Mouse (Mus musculus) heart, embryonic 13.5 days (tissue): ENCODE data around the gene Unc13a. TPM values are rescaled to one million over a fixed set of nuclear protein-coding genes. Genes with fewer than 3 reads are reported as not detected.

Experiments used
- ATAC-seq: fragments of 200-750 bp; cut with Nextera tagmentation; 2 replicates; pipeline ENCODE4 v1.8.0; 2017; ENCODE audit warnings: moderate TSS enrichment; ENCODE audit not compliant: insufficient number of reproducible peaks, low FRiP score, low TSS enrichment; ENCODE audit errors: extremely low read depth
- H3K27ac ChIP-seq: fragments of 300-500 bp; sonication (generic); replicated peaks from 2 replicates; pipeline ENCODE4 v1.5.1; 2015; ENCODE audit warnings: moderate library complexity, mild to moderate bottlenecking, inconsistent platforms
- H3K27me3 ChIP-seq: fragments of 300-500 bp; sonication (generic); replicated peaks from 2 replicates; pipeline ENCODE4 v1.6.1; 2015; ENCODE audit warnings: mild to moderate bottlenecking, inconsistent platforms
- H3K36me3 ChIP-seq: fragments of 300-500 bp; sonication (generic); 2 replicates; pipeline ENCODE4 v1.6.1; 2015; ENCODE audit warnings: mild to moderate bottlenecking, inconsistent platforms
- H3K4me1 ChIP-seq: fragments of 300-500 bp; sonication (generic); 2 replicates; pipeline ENCODE4 v1.6.1; 2015; ENCODE audit warnings: inconsistent platforms
- H3K4me2 ChIP-seq: fragments of 300-500 bp; sonication (generic); 2 replicates; pipeline ENCODE4 v1.6.1; 2015; ENCODE audit warnings: inconsistent platforms, mild to moderate bottlenecking, moderate library complexity
- H3K4me3 ChIP-seq: fragments of 300-500 bp; sonication (generic); 2 replicates; pipeline ENCODE4 v1.5.1; 2015; ENCODE audit warnings: moderate library complexity, mild to moderate bottlenecking, inconsistent platforms
- H3K9ac ChIP-seq: fragments of 300-500 bp; sonication (generic); 2 replicates; pipeline ENCODE4 v1.6.1; 2015; ENCODE audit warnings: inconsistent platforms, mild to moderate bottlenecking, moderate library complexity
- H3K9me3 ChIP-seq: fragments of 300-500 bp; sonication (generic); 2 replicates; pipeline ENCODE4 v1.6.1; 2016; ENCODE audit warnings: inconsistent platforms
- WGBS: fragments of 180-500 bp; shearing (Covaris S2); methylation state at CpG from one replicate; pipeline ENCODE4 v1.1.7; 2015; ENCODE audit warnings: mixed read lengths; 5-methylcytosine and 5-hydroxymethylcytosine counted together
- polyA plus RNA-seq: library from polyadenylated mRNA; unstranded; fragments of >200 nt; fragmentation: Nextera tagmentation; extraction: Ambion mirVana; gene quantifications from 2 replicates; pipeline ENCODE4 v1.2.1, GENCODE M21; 2015

Unc13a gene
- polyA plus RNA-seq, 1 experiment from 2014 or later, result 0.40 TPM

DNA sequence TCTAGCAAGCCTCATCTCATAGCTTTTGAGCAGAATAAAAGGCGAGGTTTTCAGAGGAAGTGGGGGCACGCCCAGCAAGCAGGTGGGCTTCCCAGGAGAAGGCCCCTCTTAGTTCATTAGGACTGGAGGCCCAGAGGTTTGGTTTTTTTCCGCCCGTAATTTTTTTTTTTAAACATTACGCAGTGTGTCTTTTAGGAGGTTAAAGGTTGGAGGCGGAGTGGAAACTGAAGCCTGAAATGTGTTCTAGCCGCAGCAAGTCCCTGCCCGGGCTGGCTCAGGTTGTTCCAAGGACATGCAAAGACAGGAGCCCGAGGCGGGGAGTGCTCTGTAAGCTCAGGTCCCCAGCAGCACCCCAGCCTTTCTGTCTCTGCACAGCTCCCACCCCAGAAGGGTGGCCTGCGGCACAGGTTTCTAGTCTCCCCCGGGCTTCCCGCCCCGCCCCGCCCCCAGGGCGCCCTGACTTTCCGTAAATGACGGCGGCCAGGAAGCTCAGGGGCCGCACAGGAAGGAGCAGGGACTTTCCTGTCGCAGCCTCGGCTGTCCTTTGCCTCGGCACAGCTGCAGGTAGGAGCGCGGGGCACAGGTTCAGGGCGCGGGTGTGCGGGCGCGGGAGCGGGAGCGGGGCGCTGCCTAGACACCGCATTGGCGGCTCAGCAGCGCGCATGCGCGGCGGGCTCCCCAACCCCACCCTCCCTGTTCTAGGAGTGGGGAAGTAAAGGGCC lies 4.6 kb upstream of the Unc13a start, which contains the start of gene Jak3:
TSS of gene Jak3 (plus strand) at position 277 of the 722 bp plus-strand sequence.
- peaks cover 39% of the 10 kb centered on the region for H3K27me3 ChIP-seq
- peak within 1 kb of the TSS; percentile 86 for H3K4me3 ChIP-seq
- H3K9me3 ChIP-seq, result no peaks in the 10 kb centered on the region
- 3% methylated on average over 40 of the region's 40 CpGs for WGBS
- H3K36me3 ChIP-seq, result peaks cover 5% of the 10 kb centered on the region; the same call in 1 of the 2 replicates
- H3K9ac ChIP-seq, result peak within 1 kb of the TSS; percentile 93
- peak within 1 kb of the TSS; percentile 76 for H3K27ac ChIP-seq
- H3K4me2 ChIP-seq, result peak within 1 kb of the TSS; percentile 87
- peak; percentile 32; the same call in 1 of the 2 replicates for ATAC-seq
- peaks cover 46% of the 10 kb centered on the region for H3K4me1 ChIP-seq

DNA sequence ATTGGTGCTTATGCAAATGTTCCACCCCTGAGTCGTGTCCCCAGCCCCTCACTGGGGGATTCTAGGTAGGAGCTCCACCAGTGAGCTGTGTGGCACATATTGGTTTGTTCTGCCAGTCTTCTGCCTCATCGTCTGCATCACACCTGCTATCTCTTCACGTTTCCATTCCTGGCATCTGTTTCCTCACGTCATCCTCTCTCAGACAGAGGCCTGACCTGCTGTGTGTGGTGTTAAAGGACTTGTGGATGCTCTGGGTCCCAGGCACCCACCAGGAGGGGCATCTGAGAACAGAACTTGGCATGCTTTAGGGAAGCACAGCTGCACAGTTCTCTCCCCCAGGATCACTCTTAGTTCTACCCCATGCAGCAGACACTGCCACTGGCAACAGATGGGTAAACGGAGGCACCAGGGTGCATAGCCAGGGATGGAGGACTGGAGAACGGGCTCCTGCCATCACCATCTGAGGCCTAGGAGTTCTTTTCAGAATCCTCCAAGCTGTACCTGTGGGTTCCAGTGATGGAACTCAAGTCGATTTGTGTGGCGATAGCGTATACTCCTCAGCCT lies 4.0 kb upstream of the Unc13a start:
- Histone ChIP-seq H3K27ac (no peak overlapping the region), H3K9ac (peak overlapping the region; percentile 93), H3K27me3 (peaks cover 33% of the 10 kb centered on the region)

DNA sequence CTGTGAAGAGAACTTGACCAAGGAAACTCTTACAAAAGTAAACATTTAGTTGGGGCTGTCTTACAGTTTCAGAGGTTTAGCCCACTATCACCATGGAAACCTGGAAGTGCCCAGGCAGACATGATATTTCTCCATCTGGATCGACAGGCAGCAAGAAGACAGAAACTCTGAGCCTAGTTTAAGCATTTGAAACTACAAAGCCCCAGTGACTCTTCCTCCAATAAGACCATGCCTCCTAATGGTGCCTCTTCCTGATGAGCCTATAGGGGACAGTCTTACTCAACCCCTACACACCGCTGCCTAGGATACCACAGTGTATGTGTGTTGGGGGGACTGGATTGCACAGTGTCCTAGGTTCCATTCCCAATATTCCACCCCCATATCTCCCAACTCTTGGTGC lies 2.5 kb upstream of the Unc13a start:
- Histone ChIP-seq H3K9me3 (no peaks in the 10 kb centered on the region), H3K9ac (no peak overlapping the region), H3K4me3 (no peak overlapping the region), H3K36me3 (no peaks in the 10 kb centered on the region), H3K4me1 (peaks cover 45% of the 10 kb centered on the region), H3K27me3 (peaks cover 24% of the 10 kb centered on the region), H3K27ac (no peak overlapping the region), H3K4me2 (no peak overlapping the region)
- 61% methylated on average over 2 of the region's 2 CpGs for WGBS
- ATAC-seq, result no peak

More for the DNA sequence above, 4.0 kb upstream of the Unc13a start:
- Histone ChIP-seq H3K4me3 (peak overlapping the region; percentile 86), H3K36me3 (0 out of 2 replicates have a peak, but pooled peaks cover under 1% of the 10 kb centered on the region), H3K4me2 (peak overlapping the region; percentile 87), H3K9me3 (no peaks in the 10 kb centered on the region), H3K4me1 (peaks cover 49% of the 10 kb centered on the region)
- ATAC-seq, result no peak
- WGBS, result 34% methylated on average over 9 of the region's 9 CpGs

DNA sequence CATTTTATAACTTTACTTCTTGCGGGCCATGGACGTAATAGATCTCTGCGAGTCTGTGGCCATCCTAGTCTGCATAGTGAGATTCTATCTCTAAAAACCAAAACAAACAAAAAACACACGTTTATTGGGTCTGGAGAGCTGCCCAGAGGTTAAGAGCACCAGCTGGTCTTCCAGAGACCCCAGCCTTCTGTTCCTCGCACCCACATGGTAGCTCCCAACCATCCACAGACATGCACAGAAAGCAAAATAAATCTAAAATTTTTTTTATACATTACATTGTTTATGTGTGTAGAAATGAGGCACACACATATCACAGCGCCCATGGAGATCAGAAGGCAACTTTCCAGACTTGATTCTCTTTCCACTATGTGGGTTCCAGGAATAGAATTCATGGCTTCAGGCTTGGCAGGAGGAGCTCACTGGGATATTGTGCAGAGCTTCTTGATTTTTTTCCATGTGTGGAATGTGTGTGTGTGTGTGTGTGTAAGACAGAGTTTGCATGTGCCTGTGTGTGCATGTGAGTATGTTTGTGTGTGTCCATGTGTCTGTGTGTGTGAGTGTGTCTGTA lies 695 bp upstream of the Unc13a start:
- Histone ChIP-seq H3K36me3 (no peaks in the 10 kb centered on the region), H3K9ac (peak overlapping the region; percentile 73), H3K27me3 (peaks cover 5% of the 10 kb centered on the region), H3K27ac (no peak overlapping the region), H3K9me3 (no peaks in the 10 kb centered on the region), H3K4me3 (peak overlapping the region; percentile 53), H3K4me1 (peaks cover 56% of the 10 kb centered on the region), H3K4me2 (peak overlapping the region; percentile 82)
- WGBS, result 61% methylated on average over 6 of the region's 6 CpGs
- no peak for ATAC-seq

DNA sequence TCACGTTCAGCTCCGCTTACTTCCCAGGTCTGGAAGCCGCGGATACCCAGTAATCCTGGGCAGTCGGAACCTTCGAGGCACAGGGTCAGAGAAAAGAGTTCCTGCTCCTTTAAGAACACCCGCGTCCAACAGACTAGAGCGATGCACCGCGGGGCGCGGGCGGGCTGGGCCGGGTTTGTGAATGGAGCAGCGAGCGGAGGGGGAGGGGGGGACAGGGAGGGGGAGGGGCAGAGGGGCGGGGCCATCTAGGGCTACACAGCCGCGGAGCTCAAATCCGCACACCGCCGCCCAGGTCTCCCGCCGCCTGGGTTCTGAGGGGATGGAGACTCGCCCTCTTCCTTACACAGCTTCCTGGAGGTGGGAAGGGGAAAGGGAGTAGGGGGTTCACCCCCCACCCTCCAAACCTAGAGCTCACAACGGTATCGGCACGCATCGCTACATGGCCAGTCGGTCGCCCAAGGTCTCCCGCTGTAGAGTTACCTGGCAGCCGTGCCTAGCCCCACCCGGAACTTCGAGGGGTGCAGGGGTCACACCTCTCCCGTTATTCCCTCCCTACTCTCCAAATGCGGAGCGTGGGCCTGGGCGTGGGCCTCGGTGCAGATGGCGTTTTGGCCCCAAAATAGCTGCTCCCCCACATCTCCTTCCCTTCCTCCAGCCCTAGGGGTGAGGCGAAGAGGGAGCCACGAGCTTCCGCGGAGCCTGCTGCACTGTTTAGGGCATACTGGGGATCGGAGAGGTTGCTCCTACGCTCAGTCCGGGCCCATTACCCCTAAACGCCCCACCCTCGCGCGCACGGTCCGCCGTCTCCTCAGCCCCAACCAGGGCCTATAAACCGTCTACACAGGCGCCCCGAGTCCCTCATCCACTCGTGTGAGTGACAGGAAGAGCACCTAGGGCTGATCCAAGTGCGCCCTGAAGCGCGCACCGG lies 672 bp downstream of the Unc13a start:
- Histone ChIP-seq H3K4me3 (peak overlapping the region; percentile 53), H3K9me3 (no peaks in the 10 kb centered on the region), H3K9ac (peak overlapping the region; percentile 69), H3K4me2 (peak overlapping the region; percentile 82), H3K27ac (no peak overlapping the region), H3K4me1 (peaks cover 61% of the 10 kb centered on the region), H3K36me3 (no peaks in the 10 kb centered on the region), H3K27me3 (peaks cover 12% of the 10 kb centered on the region)
- 1% methylated on average over 54 of the region's 64 CpGs for WGBS
- ATAC-seq, result peak; percentile 19; the same call in 1 of the 2 replicates

DNA sequence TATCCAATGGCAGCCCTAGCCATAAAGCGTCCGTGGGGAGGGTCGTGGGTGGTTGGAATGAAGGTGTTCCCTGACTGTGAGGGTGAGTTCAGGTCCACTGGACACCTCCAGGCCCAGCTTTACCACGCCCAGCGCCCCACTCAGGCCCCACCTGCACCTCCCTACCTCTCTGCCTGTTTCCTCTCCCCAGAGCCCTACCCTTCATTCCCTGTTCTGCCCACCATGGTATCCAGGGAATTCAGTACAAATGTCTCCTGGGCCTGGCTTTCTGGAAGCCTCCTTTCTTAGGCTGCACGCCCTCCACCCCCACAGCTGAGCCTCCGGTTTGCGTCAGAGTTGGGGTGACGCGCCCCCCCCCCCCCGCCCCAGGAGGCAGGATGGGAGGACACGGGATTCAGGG lies 1.4 kb downstream of the Unc13a start:
- H3K27ac ChIP-seq, result no peak overlapping the region
- ATAC-seq, result no peak
- WGBS, result 23% methylated on average over 9 of the region's 12 CpGs
- H3K9ac ChIP-seq, result peak overlapping the region; percentile 69
- H3K4me2 ChIP-seq, result peak overlapping the region; percentile 82
- peak overlapping the region; percentile 53 for H3K4me3 ChIP-seq
- H3K27me3 ChIP-seq, result peaks cover 12% of the 10 kb centered on the region
- peaks cover 65% of the 10 kb centered on the region for H3K4me1 ChIP-seq
- no peaks in the 10 kb centered on the region for H3K36me3 ChIP-seq
- H3K9me3 ChIP-seq, result no peaks in the 10 kb centered on the region

DNA sequence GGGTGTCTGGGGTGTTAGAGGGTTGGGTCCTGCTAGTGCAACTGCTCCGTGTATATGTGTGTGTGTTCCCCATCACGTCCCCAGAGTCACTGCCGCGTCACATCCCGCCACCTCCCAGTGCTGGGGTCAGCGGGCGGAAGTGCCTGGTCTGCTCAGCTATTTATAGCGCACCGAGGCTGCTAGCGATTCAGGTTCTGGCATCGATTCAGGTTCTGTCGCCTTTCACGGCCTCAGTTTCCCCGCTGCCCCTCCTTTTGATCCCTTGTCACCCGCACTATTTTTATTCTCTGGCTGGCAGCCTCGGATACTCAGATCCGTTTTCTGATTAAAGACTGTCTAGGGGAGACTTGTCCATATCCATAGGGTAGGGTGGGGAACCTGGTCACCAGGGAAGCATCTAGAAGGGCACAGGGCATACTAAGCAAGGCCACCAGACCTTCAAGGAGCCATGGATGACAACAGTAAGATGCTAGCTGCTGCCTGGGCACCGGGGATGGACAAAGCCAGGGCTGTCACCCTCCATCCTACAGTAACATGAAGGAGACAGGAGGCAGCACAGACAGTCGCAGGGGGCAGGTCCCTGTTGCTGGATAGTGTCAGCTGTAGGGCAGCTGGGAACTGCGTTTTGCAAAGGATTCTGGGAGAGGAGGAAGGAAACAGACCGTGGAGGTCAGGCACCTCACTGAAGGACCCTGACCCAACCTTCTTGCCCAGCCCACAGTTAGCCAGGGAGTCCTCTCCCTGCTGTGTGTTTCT lies 3.2 kb downstream of the Unc13a start:
- peak; percentile 29; the same call in 1 of the 2 replicates for ATAC-seq
- peaks cover 68% of the 10 kb centered on the region for H3K4me1 ChIP-seq
- H3K36me3 ChIP-seq, result no peaks in the 10 kb centered on the region
- H3K4me3 ChIP-seq, result peak overlapping the region; percentile 33
- H3K9me3 ChIP-seq, result no peaks in the 10 kb centered on the region
- peak overlapping the region; percentile 68 for H3K4me2 ChIP-seq
- H3K27me3 ChIP-seq, result peaks cover 29% of the 10 kb centered on the region
- H3K27ac ChIP-seq, result peak overlapping the region; percentile 85
- H3K9ac ChIP-seq, result peak overlapping the region; percentile 73
- WGBS, result under 1% methylated on average over 21 of the region's 21 CpGs

DNA sequence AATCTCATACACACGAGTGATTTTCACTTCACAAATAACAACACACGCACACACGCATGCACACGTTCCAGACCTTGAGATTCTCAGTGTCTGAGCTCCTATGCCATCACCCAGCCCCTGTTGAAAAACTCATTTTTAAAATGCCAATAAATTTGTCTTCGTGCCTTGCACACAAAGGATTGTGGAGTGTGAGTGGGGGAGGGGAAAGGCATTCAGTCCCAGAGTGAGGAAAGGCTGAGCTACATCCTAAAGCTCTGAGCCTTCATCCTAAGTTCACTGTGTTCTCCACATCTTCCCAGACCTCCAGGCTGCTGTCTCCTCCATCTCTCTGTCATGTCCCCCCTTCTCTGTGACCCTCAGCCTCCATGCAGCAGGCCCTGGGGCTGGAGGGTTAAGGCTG lies 4.3 kb downstream of the Unc13a start:
- ATAC-seq, result no peak
- Histone ChIP-seq H3K4me2 (peak overlapping the region; percentile 68), H3K36me3 (no peaks in the 10 kb centered on the region), H3K9ac (peak overlapping the region; percentile 73), H3K27ac (peak overlapping the region; percentile 85), H3K27me3 (peaks cover 41% of the 10 kb centered on the region), H3K4me3 (no peak overlapping the region), H3K9me3 (no peaks in the 10 kb centered on the region), H3K4me1 (peaks cover 66% of the 10 kb centered on the region)
- 64% methylated on average over 5 of the region's 5 CpGs for WGBS

DNA sequence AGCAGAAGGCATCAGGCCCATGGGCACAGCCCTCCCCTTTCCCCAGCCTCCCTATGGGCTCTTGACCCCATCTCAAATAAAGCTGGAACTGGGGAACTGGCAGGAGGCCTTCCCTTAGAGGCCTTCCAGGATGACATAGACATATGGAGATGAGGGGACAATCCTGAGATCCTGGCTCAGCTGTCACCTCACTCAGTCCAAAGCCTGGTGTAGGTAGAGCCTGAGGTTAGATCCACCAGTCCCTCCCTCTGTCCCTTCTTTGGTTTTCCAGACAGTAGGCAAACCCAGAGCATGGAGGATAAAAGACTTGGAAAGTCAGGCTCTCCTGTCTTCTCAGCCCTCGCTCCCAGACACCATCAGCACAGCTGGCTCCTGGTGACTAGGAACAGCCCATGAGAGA lies 4.7 kb downstream of the Unc13a start:
- peaks cover 62% of the 10 kb centered on the region for H3K4me1 ChIP-seq
- no peak overlapping the region for H3K9ac ChIP-seq
- ATAC-seq, result no peak
- H3K4me3 ChIP-seq, result no peak overlapping the region
- H3K27me3 ChIP-seq, result peaks cover 45% of the 10 kb centered on the region
- no peak overlapping the region for H3K27ac ChIP-seq
- H3K4me2 ChIP-seq, result no peak overlapping the region
- H3K9me3 ChIP-seq, result no peaks in the 10 kb centered on the region
- H3K36me3 ChIP-seq, result no peaks in the 10 kb centered on the region
- WGBS, result 60% methylated on average over 1 of the region's 1 CpGs

DNA sequence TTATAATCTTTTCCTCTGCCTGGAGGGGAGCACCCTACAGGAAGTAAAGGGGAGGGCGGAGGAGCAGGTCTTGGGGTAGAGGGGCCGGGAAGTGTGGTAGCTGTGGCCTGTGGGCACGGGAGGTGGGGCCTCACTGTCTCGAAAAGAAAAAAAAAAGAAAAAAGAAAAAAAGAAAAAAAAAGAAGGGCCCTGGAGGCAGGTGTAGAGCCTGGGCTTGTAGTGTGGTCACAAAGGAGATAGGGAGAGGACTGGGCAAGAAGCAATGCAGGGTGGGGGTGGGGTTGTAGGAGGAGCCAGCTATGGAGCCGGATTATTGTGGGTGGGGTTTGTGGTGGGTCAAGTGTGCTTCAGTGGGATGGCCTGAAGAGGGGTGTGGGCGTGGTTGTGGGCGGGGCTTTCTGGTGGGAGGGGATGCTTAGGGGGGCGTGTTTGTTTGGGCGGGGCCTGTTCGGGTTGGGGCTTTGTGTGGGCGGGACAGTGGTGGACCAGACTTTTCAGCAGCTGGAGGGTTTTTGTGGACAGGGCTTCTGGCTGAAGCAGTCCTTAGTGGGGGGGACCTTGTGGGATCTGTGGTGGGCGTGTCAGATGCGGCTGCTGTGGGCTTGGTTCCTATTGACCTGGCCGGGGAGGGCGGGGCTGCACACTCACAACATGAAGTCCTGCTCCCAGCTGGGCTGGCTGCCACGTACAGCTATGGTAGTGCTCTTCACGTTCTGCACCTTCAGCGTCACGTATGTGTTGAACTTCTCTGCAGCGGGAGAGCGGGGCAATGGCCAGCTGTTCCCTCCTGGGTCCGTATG lies 6.0 kb downstream of the Unc13a start:
- peaks cover 51% of the 10 kb centered on the region for H3K4me1 ChIP-seq
- peak; percentile 32; the same call in 1 of the 2 replicates for ATAC-seq
- peak overlapping the region; percentile 65 for H3K4me2 ChIP-seq
- peak overlapping the region; percentile 37; the same call in 1 of the 2 replicates for H3K9ac ChIP-seq
- H3K27me3 ChIP-seq, result peaks cover 56% of the 10 kb centered on the region
- no peaks in the 10 kb centered on the region for H3K36me3 ChIP-seq
- WGBS, result 5% methylated on average over 19 of the region's 22 CpGs
- no peaks in the 10 kb centered on the region for H3K9me3 ChIP-seq
- H3K27ac ChIP-seq, result 0 out of 2 replicates have a peak overlapping the region, but pooled peaks have one; percentile 32
- H3K4me3 ChIP-seq, result peak overlapping the region; percentile 39
